Mouse (Mus musculus) myocyte (in vitro differentiated cells): Measurements from ENCODE around the gene Zc3h10.

Source experiments
- CEBPB ChIP-seq: IDR thresholded peaks from 2 replicates; pipeline ENCODE4 v1.6.1; 2011; ENCODE audit warnings: mild to moderate bottlenecking, moderate library complexity; ENCODE audit not compliant: poor library complexity, insufficient read depth, severe bottlenecking
- E2F4 ChIP-seq: IDR thresholded peaks from one replicate; pipeline ENCODE4 v1.6.1; 2011; ENCODE audit warnings: mild to moderate bottlenecking, control low read depth, moderate library complexity; ENCODE audit not compliant: insufficient read depth
- MAX ChIP-seq: IDR thresholded peaks from one replicate; pipeline ENCODE4 v1.6.1; 2011; ENCODE audit warnings: low read depth, mild to moderate bottlenecking, control low read depth
- MYOD1 ChIP-seq, 3 experiments: IDR thresholded peaks; one replicate each; pipeline ENCODE4 v1.6.1; 2011; ENCODE audit warnings: control low read depth in 2 of 3, low read depth in 2 of 3, mild to moderate bottlenecking in 2 of 3, moderate library complexity in 1 of 3; ENCODE audit not compliant: insufficient read length in 2 of 3, control insufficient read depth in 1 of 3
- MYOG ChIP-seq, 3 experiments: IDR thresholded peaks; one replicate each; pipeline ENCODE4 v1.6.1; 2011; ENCODE audit warnings: control low read depth in 2 of 3, low read depth in 2 of 3, mild to moderate bottlenecking in 2 of 3; ENCODE audit not compliant: insufficient read length in 2 of 3, control insufficient read depth in 1 of 3, insufficient read depth in 1 of 3
- POLR2A ChIP-seq: IDR thresholded peaks from one replicate; pipeline ENCODE4 v1.6.1; 2011; ENCODE audit warnings: low read depth, mild to moderate bottlenecking, control low read depth, moderate library complexity; ENCODE audit not compliant: insufficient read length
- POLR2AphosphoS2 ChIP-seq: IDR thresholded peaks from one replicate; pipeline ENCODE4 v1.6.1; 2011; ENCODE audit warnings: low read depth, control low read depth; ENCODE audit not compliant: insufficient read length
- REST ChIP-seq: IDR thresholded peaks from one replicate; pipeline ENCODE4 v1.6.1; 2011; ENCODE audit warnings: mild to moderate bottlenecking, control low read depth, moderate library complexity; ENCODE audit not compliant: insufficient read depth, insufficient read length
- TCF12 ChIP-seq: IDR thresholded peaks from one replicate; pipeline ENCODE4 v1.6.1; 2011; ENCODE audit warnings: mild to moderate bottlenecking, control low read depth; ENCODE audit not compliant: poor library complexity, insufficient read depth, severe bottlenecking
- TCF3 ChIP-seq: IDR thresholded peaks from one replicate; pipeline ENCODE4 v1.6.1; 2011; ENCODE audit warnings: low read depth, control low read depth; ENCODE audit not compliant: insufficient read length
- USF1 ChIP-seq: IDR thresholded peaks from one replicate; pipeline ENCODE4 v1.6.1; 2011; ENCODE audit warnings: low read depth, mild to moderate bottlenecking, control low read depth, moderate library complexity

DNA sequence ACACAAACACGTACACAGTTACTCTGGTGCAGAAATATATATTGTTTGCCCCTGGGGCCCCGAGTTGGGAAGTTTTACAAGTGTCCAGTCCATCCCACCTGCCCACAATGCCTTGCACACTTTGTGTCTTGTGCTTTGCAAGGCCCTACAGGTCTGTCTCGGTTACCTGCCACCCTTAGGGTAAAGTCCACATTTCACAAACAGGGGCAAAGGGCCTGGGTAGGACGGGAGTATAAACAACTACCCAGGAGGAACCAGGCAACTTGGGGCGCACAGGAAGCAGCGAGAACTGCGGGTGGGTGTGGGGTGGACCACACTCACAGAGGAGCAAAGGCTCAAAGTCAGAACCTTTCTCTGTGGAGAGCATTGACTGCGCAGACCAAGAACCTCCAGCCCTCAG is 40.1 kb upstream of the Zc3h10 start:
- TF ChIP-seq MAX (no peak), USF1 (no peak), POLR2A (no peak), CEBPB (no peak), TCF12 (no peak), E2F4 (no peak), MYOG (IDR thresholded peaks at IDR 0.05; ENCODE audit: control insufficient read depth in 1 of 3, insufficient read depth in 1 of 3, insufficient read length in 2 of 3, low read depth in 2 of 3) (no peak), TCF3 (no peak), REST (no peak), MYOD1 (IDR thresholded peaks at IDR 0.05; ENCODE audit: control insufficient read depth in 1 of 3, insufficient read length in 2 of 3, low read depth in 2 of 3) (no peak), POLR2AphosphoS2 (no peak)
